Mouse (Mus musculus) ES-E14 (cell line): ENCODE measurements around the gene Tspear.
"Not testable (repeated sequence)": the region's sequence is repeated elsewhere in the genome, so short reads cannot be mapped to it uniquely, and the experiment has no call there.

Source experiments
- CHD2 ChIP-seq: IDR thresholded peaks from 2 replicates; pipeline ENCODE4 v1.6.1; 2014; ENCODE audit warnings: mild to moderate bottlenecking, low read depth, low read length, inconsistent platforms
- HCFC1 ChIP-seq: IDR thresholded peaks from 2 replicates; pipeline ENCODE4 v1.6.1; 2012; ENCODE audit warnings: low read length, inconsistent platforms, borderline replicate concordance; ENCODE audit not compliant: insufficient read depth
- ZNF384 ChIP-seq: IDR thresholded peaks from 2 replicates; pipeline ENCODE4 v1.6.1; 2012; ENCODE audit warnings: low read depth, low read length, inconsistent platforms

DNA sequence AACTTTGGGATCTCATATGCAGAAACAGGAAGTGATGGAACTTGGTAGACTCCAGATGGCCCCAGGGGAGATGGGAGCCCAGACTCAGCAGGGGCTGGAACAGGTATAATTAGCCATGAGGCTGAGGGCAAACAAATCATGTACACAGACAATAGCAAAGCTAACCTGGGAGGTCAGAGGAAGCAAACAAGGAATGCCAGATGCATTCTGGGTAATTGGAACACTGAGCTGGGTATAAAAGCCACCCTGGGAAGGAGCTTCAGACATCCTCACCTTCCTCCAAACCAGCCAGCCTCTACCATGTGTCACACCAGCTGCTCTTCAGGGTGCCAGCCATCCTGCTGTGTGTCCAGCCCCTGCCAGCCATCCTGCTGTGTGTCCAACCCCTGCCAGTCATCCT is 24.8 kb downstream of the Tspear start, which contains the start of gene Gm10024:
- not testable (repeated sequence) for TF ChIP-seq CHD2, ZNF384, HCFC1
